Mouse (Mus musculus): ENCODE measurements around the gene Jmjd1c. TPM values are rescaled to one million over a fixed set of nuclear protein-coding genes. Genes with fewer than 3 reads are reported as not detected.

Jmjd1c gene
- polyA plus RNA-seq, 1 experiment from 2014 or later: 10.3 TPM

GRCm38 (mm10) chr10:67073577-67073976 is 22.3 kb upstream of the Jmjd1c start:
- Histone ChIP-seq H3K27ac (replicated peaks) (no peak overlapping the region), H3K4me1 (replicated peaks) (peaks cover 5% of the 10 kb centered on the region; the same call in 1 of the 2 replicates), H3K4me2 (no peak overlapping the region), H3K4me3 (replicated peaks) (no peak overlapping the region), H3K27me3 (no peaks in the 10 kb centered on the region), H3K9ac (no peak overlapping the region), H3K9me3 (replicated peaks) (no peaks in the 10 kb centered on the region), H3K36me3 (replicated peaks) (no peaks in the 10 kb centered on the region)
- ATAC-seq (ENCODE audit: insufficient read depth): no peak
- WGBS (ENCODE audit: insufficient replicate concordance): 68% methylated on average over 8 of the region's 8 CpGs

- Histone ChIP-seq H3K27ac (replicated peaks) (no peak overlapping the region), H3K36me3 (replicated peaks) (no peaks in the 10 kb centered on the region), H3K4me2 (no peak overlapping the region), H3K4me1 (replicated peaks) (peaks cover 12% of the 10 kb centered on the region), H3K9ac (no peak overlapping the region), H3K4me3 (replicated peaks) (no peak overlapping the region), H3K9me3 (replicated peaks) (no peaks in the 10 kb centered on the region), H3K27me3 (no peaks in the 10 kb centered on the region)
- ATAC-seq (ENCODE audit: insufficient read depth): no peak
- 72% methylated on average over 21 of the region's 21 CpGs for WGBS (ENCODE audit: insufficient replicate concordance)
Observed at GRCm38 (mm10) chr10:67075931-67076878, 19.7 kb upstream of the Jmjd1c start.

- Histone ChIP-seq H3K4me1 (replicated peaks) (peaks cover 9% of the 10 kb centered on the region), H3K4me3 (replicated peaks) (no peak overlapping the region), H3K36me3 (replicated peaks) (no peaks in the 10 kb centered on the region), H3K4me2 (0 out of 2 replicates have a peak overlapping the region, but pooled peaks have one; percentile 5), H3K9me3 (replicated peaks) (no peaks in the 10 kb centered on the region), H3K27ac (replicated peaks) (no peak overlapping the region), H3K27me3 (no peaks in the 10 kb centered on the region), H3K9ac (no peak overlapping the region)
- WGBS (ENCODE audit: insufficient replicate concordance): 41% methylated on average over 4 of the region's 4 CpGs
- no peak for ATAC-seq (ENCODE audit: insufficient read depth)
Observed at GRCm38 (mm10) chr10:67079030-67079429, 16.9 kb upstream of the Jmjd1c start.

- no peak overlapping the region for H3K4me2 ChIP-seq
- H3K27ac ChIP-seq (replicated peaks): no peak overlapping the region
- H3K27me3 ChIP-seq: no peaks in the 10 kb centered on the region
- WGBS (ENCODE audit: insufficient replicate concordance): 80% methylated on average over 18 of the region's 18 CpGs
- H3K9ac ChIP-seq: no peak overlapping the region
- no peak for ATAC-seq (ENCODE audit: insufficient read depth)
- H3K4me3 ChIP-seq (replicated peaks): no peak overlapping the region
- H3K9me3 ChIP-seq (replicated peaks): no peaks in the 10 kb centered on the region
- H3K4me1 ChIP-seq (replicated peaks): peaks cover 9% of the 10 kb centered on the region
- no peaks in the 10 kb centered on the region for H3K36me3 ChIP-seq (replicated peaks)
Observed at GRCm38 (mm10) chr10:67081206-67082007, 14.5 kb upstream of the Jmjd1c start.

GRCm38 (mm10) chr10:67082531-67082930 is 13.4 kb upstream of the Jmjd1c start:
- Histone ChIP-seq H3K4me3 (replicated peaks) (no peak overlapping the region), H3K36me3 (replicated peaks) (no peaks in the 10 kb centered on the region), H3K4me2 (no peak overlapping the region), H3K27me3 (no peaks in the 10 kb centered on the region), H3K9me3 (replicated peaks) (no peaks in the 10 kb centered on the region), H3K27ac (replicated peaks) (no peak overlapping the region), H3K4me1 (replicated peaks) (peaks cover 9% of the 10 kb centered on the region), H3K9ac (no peak overlapping the region)
- no peak for ATAC-seq (ENCODE audit: insufficient read depth)
- 76% methylated on average over 4 of the region's 4 CpGs for WGBS (ENCODE audit: insufficient replicate concordance)

- WGBS (ENCODE audit: insufficient replicate concordance): 78% methylated on average over 10 of the region's 10 CpGs
- no peak overlapping the region for H3K27ac ChIP-seq (replicated peaks)
- ATAC-seq (ENCODE audit: insufficient read depth): no peak
Observed at GRCm38 (mm10) chr10:67083446-67084166, 12.3 kb upstream of the Jmjd1c start.

GRCm38 (mm10) chr10:67085124-67085523 is 10.8 kb upstream of the Jmjd1c start:
- Histone ChIP-seq H3K4me3 (replicated peaks) (no peak overlapping the region), H3K9ac (no peak overlapping the region), H3K27me3 (no peaks in the 10 kb centered on the region), H3K4me1 (replicated peaks) (no peaks in the 10 kb centered on the region), H3K9me3 (replicated peaks) (no peaks in the 10 kb centered on the region), H3K4me2 (no peak overlapping the region), H3K27ac (replicated peaks) (no peak overlapping the region), H3K36me3 (replicated peaks) (no peaks in the 10 kb centered on the region)
- WGBS (ENCODE audit: insufficient replicate concordance): 72% methylated on average over 10 of the region's 10 CpGs
- no peak for ATAC-seq (ENCODE audit: insufficient read depth)

More at GRCm38 (mm10) chr10:67083446-67084166, 12.3 kb upstream of the Jmjd1c start:
- Histone ChIP-seq H3K9me3 (replicated peaks) (no peaks in the 10 kb centered on the region), H3K4me1 (replicated peaks) (peaks cover 7% of the 10 kb centered on the region), H3K36me3 (replicated peaks) (no peaks in the 10 kb centered on the region), H3K4me3 (replicated peaks) (no peak overlapping the region), H3K9ac (no peak overlapping the region), H3K27me3 (no peaks in the 10 kb centered on the region), H3K4me2 (no peak overlapping the region)

GRCm38 (mm10) chr10:67085916-67086315 is 10.0 kb upstream of the Jmjd1c start:
- WGBS (ENCODE audit: insufficient replicate concordance): 79% methylated on average over 7 of the region's 7 CpGs
- no peak for ATAC-seq (ENCODE audit: insufficient read depth)
- H3K27me3 ChIP-seq: no peaks in the 10 kb centered on the region

GRCm38 (mm10) chr10:67087447-67088226 is 8.3 kb upstream of the Jmjd1c start:
- Histone ChIP-seq H3K4me1 (replicated peaks) (no peaks in the 10 kb centered on the region), H3K27me3 (no peaks in the 10 kb centered on the region), H3K4me2 (no peak overlapping the region), H3K9ac (no peak overlapping the region), H3K4me3 (replicated peaks) (no peak overlapping the region), H3K27ac (replicated peaks) (no peak overlapping the region), H3K9me3 (replicated peaks) (no peaks in the 10 kb centered on the region), H3K36me3 (replicated peaks) (no peaks in the 10 kb centered on the region)
- ATAC-seq (ENCODE audit: insufficient read depth): no peak
- 72% methylated on average over 5 of the region's 5 CpGs for WGBS (ENCODE audit: insufficient replicate concordance)

More at GRCm38 (mm10) chr10:67085916-67086315, 10.0 kb upstream of the Jmjd1c start:
- H3K4me2 ChIP-seq: no peak overlapping the region
- H3K9ac ChIP-seq: no peak overlapping the region
- H3K4me3 ChIP-seq (replicated peaks): no peak overlapping the region
- H3K36me3 ChIP-seq (replicated peaks): no peaks in the 10 kb centered on the region
- no peak overlapping the region for H3K27ac ChIP-seq (replicated peaks)
- no peaks in the 10 kb centered on the region for H3K4me1 ChIP-seq (replicated peaks)
- H3K9me3 ChIP-seq (replicated peaks): no peaks in the 10 kb centered on the region

- Histone ChIP-seq H3K4me2 (no peak overlapping the region), H3K27ac (replicated peaks) (no peak overlapping the region), H3K4me3 (replicated peaks) (no peak overlapping the region), H3K9me3 (replicated peaks) (no peaks in the 10 kb centered on the region), H3K27me3 (no peaks in the 10 kb centered on the region), H3K9ac (no peak overlapping the region), H3K4me1 (replicated peaks) (no peaks in the 10 kb centered on the region), H3K36me3 (replicated peaks) (no peaks in the 10 kb centered on the region)
- no peak for ATAC-seq (ENCODE audit: insufficient read depth)
- 68% methylated on average over 4 of the region's 4 CpGs for WGBS (ENCODE audit: insufficient replicate concordance)
Observed at GRCm38 (mm10) chr10:67090611-67091010, 5.3 kb upstream of the Jmjd1c start.

Data from liver, embryonic 15.5 days (tissue).